Mouse (Mus musculus) heart, embryonic 10.5 days (tissue): ENCODE measurements around the gene Hectd4. TPM values are rescaled to one million over a fixed set of nuclear protein-coding genes. Genes with fewer than 3 reads are reported as not detected.
"Not testable (repeated sequence)": the region's sequence is repeated elsewhere in the genome, so short reads cannot be mapped to it uniquely, and the experiment has no call there.

Experiments used
- DNase-seq: peaks from one replicate; pipeline ENCODE4 v3.0.0-alpha.2; 2017; ENCODE audit warnings: low spot score
- H3K27ac ChIP-seq: fragments of 300-500 bp; sonication (generic); 2 replicates; pipeline ENCODE4 v1.5.1; 2016; ENCODE audit warnings: mild to moderate bottlenecking
- H3K27me3 ChIP-seq: fragments of 300-500 bp; sonication (generic); 2 replicates; pipeline ENCODE4 v1.6.1; 2016; ENCODE audit warnings: mild to moderate bottlenecking; ENCODE audit not compliant: poor library complexity, insufficient read depth, severe bottlenecking
- H3K36me3 ChIP-seq: fragments of 300-500 bp; sonication (generic); 2 replicates; pipeline ENCODE4 v1.6.1; 2016; ENCODE audit warnings: mild to moderate bottlenecking, moderate library complexity
- H3K4me1 ChIP-seq: fragments of 300-500 bp; sonication (generic); 2 replicates; pipeline ENCODE4 v1.6.1; 2016; ENCODE audit warnings: mild to moderate bottlenecking
- H3K4me3 ChIP-seq: fragments of 300-500 bp; sonication (generic); 2 replicates; pipeline ENCODE4 v1.5.1; 2016; ENCODE audit warnings: mild to moderate bottlenecking, moderate library complexity
- H3K9me3 ChIP-seq: fragments of 300-500 bp; sonication (generic); 2 replicates; pipeline ENCODE4 v1.6.1; 2016; ENCODE audit warnings: mild to moderate bottlenecking, moderate library complexity
- WGBS: fragments of 180-500 bp; shearing (Covaris S2); methylation state at CpG from one replicate; pipeline ENCODE4 v1.1.7; 2016; 5-methylcytosine and 5-hydroxymethylcytosine counted together
- polyA plus RNA-seq: library from polyadenylated mRNA; unstranded; fragments of >200 nt; fragmentation: Nextera tagmentation; extraction: Ambion mirVana; gene quantifications from 2 replicates; pipeline ENCODE4 v1.2.1, GENCODE M21; 2016

The Hectd4 gene
- polyA plus RNA-seq, 1 experiment from 2014 or later: 4.8 TPM

- H3K4me3 ChIP-seq: no peak overlapping the region
- no peaks in the 10 kb centered on the region for H3K27me3 ChIP-seq
- 46% methylated on average over 1 of the region's 1 CpGs for WGBS
- H3K36me3 ChIP-seq: no peaks in the 10 kb centered on the region
- H3K9me3 ChIP-seq: no peaks in the 10 kb centered on the region
- no peak for DNase-seq
- no peak overlapping the region for H3K27ac ChIP-seq
- H3K4me1 ChIP-seq: peaks cover 8% of the 10 kb centered on the region
These were observed 25.8 kb upstream of the Hectd4 start for GRCm38 (mm10) chr5:121194173-121194572.

- WGBS: 33% methylated on average over 5 of the region's 5 CpGs
- no peaks in the 10 kb centered on the region for H3K27me3 ChIP-seq
- H3K4me3 ChIP-seq: no peak overlapping the region
- no peaks in the 10 kb centered on the region for H3K4me1 ChIP-seq
- H3K27ac ChIP-seq: no peak overlapping the region
- no peaks in the 10 kb centered on the region for H3K9me3 ChIP-seq
- DNase-seq: no peak
- H3K36me3 ChIP-seq: no peaks in the 10 kb centered on the region
These were observed 23.3 kb upstream of the Hectd4 start for GRCm38 (mm10) chr5:121196764-121197163.

GRCm38 (mm10) chr5:121197337-121197736 lies 22.7 kb upstream of the Hectd4 start:
- H3K9me3 ChIP-seq: no peaks in the 10 kb centered on the region
- H3K36me3 ChIP-seq: no peaks in the 10 kb centered on the region
- DNase-seq: no peak
- H3K4me3 ChIP-seq: no peak overlapping the region
- H3K27ac ChIP-seq: no peak overlapping the region
- 70% methylated on average over 2 of the region's 2 CpGs for WGBS
- no peaks in the 10 kb centered on the region for H3K4me1 ChIP-seq
- no peaks in the 10 kb centered on the region for H3K27me3 ChIP-seq

- no peaks in the 10 kb centered on the region for H3K4me1 ChIP-seq
- H3K9me3 ChIP-seq: no peaks in the 10 kb centered on the region
- no peaks in the 10 kb centered on the region for H3K27me3 ChIP-seq
- no peak overlapping the region for H3K4me3 ChIP-seq
- no peaks in the 10 kb centered on the region for H3K36me3 ChIP-seq
- WGBS: 72% methylated on average over 5 of the region's 5 CpGs
- DNase-seq: peak; percentile 74
- no peak overlapping the region for H3K27ac ChIP-seq
These were observed 21.6 kb upstream of the Hectd4 start for GRCm38 (mm10) chr5:121198376-121198775.

GRCm38 (mm10) chr5:121201739-121202138 lies 18.3 kb upstream of the Hectd4 start:
- WGBS: 58% methylated on average over 3 of the region's 3 CpGs
- Histone ChIP-seq H3K27me3 (no peaks in the 10 kb centered on the region), H3K36me3 (peaks cover 13% of the 10 kb centered on the region), H3K4me3 (no peak overlapping the region), H3K9me3 (no peaks in the 10 kb centered on the region), H3K4me1 (peaks cover 13% of the 10 kb centered on the region), H3K27ac (no peak overlapping the region)
- no peak for DNase-seq

GRCm38 (mm10) chr5:121202467-121202866 lies 17.6 kb upstream of the Hectd4 start:
- 73% methylated on average over 1 of the region's 1 CpGs for WGBS
- DNase-seq: no peak
- Histone ChIP-seq H3K27ac (no peak overlapping the region), H3K4me1 (peaks cover 16% of the 10 kb centered on the region), H3K36me3 (peaks cover 20% of the 10 kb centered on the region), H3K9me3 (no peaks in the 10 kb centered on the region), H3K4me3 (no peak overlapping the region), H3K27me3 (no peaks in the 10 kb centered on the region)

GRCm38 (mm10) chr5:121204132-121205089 lies 15.6 kb upstream of the Hectd4 start, which contains the start of gene Rpl6:
Gene Rpl6, plus strand, starts transcription at chr5:121204481.
- H3K36me3 ChIP-seq: peaks cover 40% of the 10 kb centered on the region
- H3K27me3 ChIP-seq: no peaks in the 10 kb centered on the region
- H3K4me1 ChIP-seq: peaks cover 22% of the 10 kb centered on the region
- DNase-seq: peak; percentile 94
- WGBS: 2% methylated on average over 52 of the region's 52 CpGs
- H3K9me3 ChIP-seq: no peaks in the 10 kb centered on the region
- peak within 1 kb of the TSS; percentile 92 for H3K27ac ChIP-seq
- H3K4me3 ChIP-seq: peak within 1 kb of the TSS; percentile 89

GRCm38 (mm10) chr5:121205537-121206130 lies 14.4 kb upstream of the Hectd4 start:
- peaks cover 22% of the 10 kb centered on the region for H3K4me1 ChIP-seq
- not testable (repeated sequence) for H3K9me3 ChIP-seq, H3K27me3 ChIP-seq
- WGBS: 70% methylated on average over 9 of the region's 10 CpGs
- peak overlapping the region; percentile 89 for H3K4me3 ChIP-seq
- peak overlapping the region; percentile 42; the same call in 1 of the 2 replicates for H3K27ac ChIP-seq
- DNase-seq: peak; percentile 73
- peaks cover 51% of the 10 kb centered on the region for H3K36me3 ChIP-seq

- peak; percentile 72 for DNase-seq
- H3K4me1 ChIP-seq: peaks cover 22% of the 10 kb centered on the region
- peaks cover 60% of the 10 kb centered on the region for H3K36me3 ChIP-seq
- H3K27ac ChIP-seq: no peak overlapping the region
- H3K27me3 ChIP-seq: no peaks in the 10 kb centered on the region
- WGBS: 84% methylated on average over 9 of the region's 9 CpGs
- H3K9me3 ChIP-seq: no peaks in the 10 kb centered on the region
- H3K4me3 ChIP-seq: peak overlapping the region; percentile 89
These were observed 13.5 kb upstream of the Hectd4 start for GRCm38 (mm10) chr5:121206540-121206939.

GRCm38 (mm10) chr5:121206984-121207383 lies 13.0 kb upstream of the Hectd4 start:
- Histone ChIP-seq H3K9me3 (no peaks in the 10 kb centered on the region), H3K4me1 (peaks cover 22% of the 10 kb centered on the region), H3K27ac (no peak overlapping the region), H3K27me3 (no peaks in the 10 kb centered on the region), H3K4me3 (peak overlapping the region; percentile 89; the same call in 1 of the 2 replicates), H3K36me3 (peaks cover 64% of the 10 kb centered on the region)
- WGBS: 80% methylated on average over 3 of the region's 3 CpGs
- DNase-seq: no peak

GRCm38 (mm10) chr5:121209755-121210600 lies 10.0 kb upstream of the Hectd4 start:
- DNase-seq: no peak
- no peak overlapping the region for H3K4me3 ChIP-seq
- H3K27ac ChIP-seq: no peak overlapping the region
- 93% methylated on average over 9 of the region's 9 CpGs for WGBS
- H3K36me3 ChIP-seq: peaks cover 76% of the 10 kb centered on the region
- H3K9me3 ChIP-seq: no peaks in the 10 kb centered on the region
- no peaks in the 10 kb centered on the region for H3K27me3 ChIP-seq
- H3K4me1 ChIP-seq: peaks cover 22% of the 10 kb centered on the region

GRCm38 (mm10) chr5:121210601-121210924 lies 9.5 kb upstream of the Hectd4 start:
- Histone ChIP-seq H3K9me3 (no peaks in the 10 kb centered on the region), H3K27ac (no peak overlapping the region), H3K36me3 (peaks cover 75% of the 10 kb centered on the region), H3K4me3 (no peak overlapping the region), H3K4me1 (peaks cover 21% of the 10 kb centered on the region), H3K27me3 (no peaks in the 10 kb centered on the region)
- no peak for DNase-seq
- 92% methylated on average over 1 of the region's 1 CpGs for WGBS
